ENCODE assay signal across 9 mouse cellular contexts in genomic region chr1:37696918-37697317, GRCm38 (mm10). TPM values are rescaled to one million over a fixed set of nuclear protein-coding genes. Genes with fewer than 3 reads are reported as not detected.
DNase-seq lines count a peak whose midpoint lies in the region; ATAC-seq lines count a peak whose summit lies in the region.
"Had no signal": no experiment of that assay in that cellular context is flagged by ENCODE, and none has a peak within 500 bp of the region (broad histone marks: within the 10 kb centered on the region; RNA-seq: fewer than 3 reads in every experiment).

No protein-coding gene starts in this region.

- peak; percentile 9 for DNase-seq in CD4-positive, CD25-positive, alpha-beta regulatory T cell, adult 2 months (ENCODE audit: low read depth, low spot score)
- no peak for DNase-seq in lung, postnatal 25 days (ENCODE audit: low spot score)
- DNase-seq in left cerebral cortex, postnatal 36 days (ENCODE audit: low spot score in 2 of 2), result peak; percentile 80 to 87
- peak; percentile 68 for DNase-seq in thymus, postnatal 14 days
- no peak for DNase-seq in embryo, embryonic 10 days (ENCODE audit: low spot score)
- DNase-seq in retina, embryonic 14.5 days (ENCODE audit: low spot score), result no peak

- no peaks in the 10 kb centered on the region for H3K27me3 ChIP-seq in lung, embryonic 16.5 days (ENCODE audit: control insufficient read depth, insufficient read depth, low read depth, low read length)

- H3K4me1 ChIP-seq in lung, embryonic 16.5 days (replicated peaks; ENCODE audit: control insufficient read depth, insufficient read depth, low read length), result peaks cover 27% of the 10 kb centered on the region

- H3K27ac ChIP-seq in lung, embryonic 16.5 days (ENCODE audit: low read length), result peak overlapping the region; percentile 41
- H3K27ac ChIP-seq: kidney, postnatal 0 days had no signal

- no peak overlapping the region for H3K4me3 ChIP-seq in lung, embryonic 16.5 days (ENCODE audit: low read length)

- H3K9ac ChIP-seq in lung, embryonic 16.5 days (ENCODE audit: low read length), result no peak overlapping the region

- no peak for ATAC-seq in CD4-positive, CD25-positive, alpha-beta regulatory T cell, adult 4 months
- peak; percentile 60 for ATAC-seq in lung, embryonic 16.5 days (ENCODE audit: low read depth)

- 36% methylated on average over 3 of the region's 3 CpGs for WGBS in lung, embryonic 16.5 days

- H3K36me3 ChIP-seq in lung, embryonic 16.5 days (ENCODE audit: control insufficient read depth, insufficient read depth, low read length), result no peaks in the 10 kb centered on the region

- no peaks in the 10 kb centered on the region for H3K9me3 ChIP-seq in lung, embryonic 16.5 days (ENCODE audit: control insufficient read depth, low read length)

- intact Hi-C loops in left cerebral cortex, postnatal 36 days (cut with DNase I), result no loop called here

- no peak overlapping the region for H3K4me2 ChIP-seq in lung, embryonic 16.5 days (ENCODE audit: low read depth, low read length)

RNA-seq across cellular contexts. Expression of gene 2010300C02Rik, which starts 23.0 kb away (rescaled TPM):
- polyA plus RNA-seq in CD4-positive, CD25-positive, alpha-beta regulatory T cell, adult 4 months (2017; shearing (Covaris generic)), result under 1 TPM; 0.42 to 0.79 TPM
- 12.7 and 13.0 TPM in 2 replicates for polyA plus RNA-seq in lung, embryonic 16.5 days (2015; fragmentation: Nextera tagmentation; extraction: Ambion mirVana)
- total RNA-seq in left cerebral cortex, postnatal 36 days (2021), result 100 to 1,000 TPM; 268 to 288 TPM

Comparison
In these comparisons a context has a peak if more than half of its experiments do, and no peak if none do; other contexts are left out.
1. DNase-seq: peak in CD4-positive, CD25-positive, alpha-beta regulatory T cell, adult 2 months (single experiment), left cerebral cortex, postnatal 36 days (2 of 2) and thymus, postnatal 14 days (single experiment); none in lung, postnatal 25 days (single experiment), embryo, embryonic 10 days (single experiment) and retina, embryonic 14.5 days (single experiment).